Mouse (Mus musculus) natural killer cell, adult 2 months (primary cell): ENCODE measurements around the gene Zcchc8.
A peak's percentile ranks its signal among the peaks of the same experiment; 100 is the strongest.
"Not testable (repeated sequence)": the region's sequence is repeated elsewhere in the genome, so short reads cannot be mapped to it uniquely, and the experiment has no call there.

ENCODE experiments used
- DNase-seq, 2 experiments: peaks; one replicate each; pipeline ENCODE4 v3.0.0; 2022; ENCODE audit warnings: low spot score in 2 of 2

Gene Zcchc8

GRCm38 (mm10) chr5:123720328-123721311, at the start of gene Zcchc8:
Zcchc8 (minus strand) TSS chr5:123721100.
- peak; percentile 93 to 95 for DNase-seq

DNA sequence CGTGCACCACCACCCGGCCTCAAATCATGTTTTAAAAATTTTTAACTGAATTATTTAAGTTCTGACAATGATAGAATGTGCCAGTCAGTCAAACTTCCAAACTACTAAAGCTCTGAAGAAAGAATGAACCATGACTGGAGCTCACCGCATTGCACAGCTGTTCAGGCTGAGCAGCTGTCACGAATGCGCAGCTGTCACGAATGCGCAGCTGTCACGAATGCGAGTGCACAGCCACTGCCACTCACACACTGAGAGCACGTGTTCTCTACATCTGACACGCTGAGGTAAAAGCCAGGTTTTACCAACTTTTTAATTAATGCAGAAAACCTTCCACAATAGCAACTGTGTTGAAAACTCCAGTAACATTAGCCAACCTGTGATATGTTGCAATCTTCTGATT, 45.6 kb upstream of the Zcchc8 start:
- not testable (repeated sequence) for DNase-seq

GRCm38 (mm10) chr5:123765506-123765905, 44.6 kb upstream of the Zcchc8 start:
- no peak for DNase-seq

- peak; percentile 99 for DNase-seq
These were observed 28.5 kb upstream of the Zcchc8 start, which contains the start of the genes Rsrc2 and Kntc1 for GRCm38 (mm10) chr5:123749065-123750064. Rsrc2 (minus strand) TSS chr5:123749414. Kntc1 (plus strand) TSS chr5:123749716.

GRCm38 (mm10) chr5:123748339-123749064, 27.6 kb upstream of the Zcchc8 start:
- no peak for DNase-seq

DNA sequence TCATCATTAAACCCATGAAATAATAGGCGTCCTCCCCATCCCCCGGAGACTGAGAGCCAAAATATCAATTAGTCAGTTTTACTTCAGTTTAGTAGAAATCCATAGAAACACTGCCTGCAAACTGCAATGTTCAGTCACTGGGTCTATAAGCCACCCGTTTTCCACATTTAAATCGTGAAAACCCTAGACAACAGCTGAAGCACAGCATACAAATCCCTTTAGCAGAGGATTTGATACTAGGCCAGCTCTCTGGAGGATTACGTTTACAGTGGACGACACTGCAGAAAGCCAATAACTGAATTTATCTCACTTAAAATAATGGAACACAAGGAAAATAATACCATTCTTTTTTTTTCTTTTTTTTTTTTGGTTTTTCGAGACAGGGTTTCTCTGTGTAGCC, 26.7 kb upstream of the Zcchc8 start:
- DNase-seq = no peak

GRCm38 (mm10) chr5:123746253-123746652, 25.4 kb upstream of the Zcchc8 start:
- DNase-seq = no peak

GRCm38 (mm10) chr5:123744358-123744757, 23.5 kb upstream of the Zcchc8 start:
- no peak for DNase-seq

DNA sequence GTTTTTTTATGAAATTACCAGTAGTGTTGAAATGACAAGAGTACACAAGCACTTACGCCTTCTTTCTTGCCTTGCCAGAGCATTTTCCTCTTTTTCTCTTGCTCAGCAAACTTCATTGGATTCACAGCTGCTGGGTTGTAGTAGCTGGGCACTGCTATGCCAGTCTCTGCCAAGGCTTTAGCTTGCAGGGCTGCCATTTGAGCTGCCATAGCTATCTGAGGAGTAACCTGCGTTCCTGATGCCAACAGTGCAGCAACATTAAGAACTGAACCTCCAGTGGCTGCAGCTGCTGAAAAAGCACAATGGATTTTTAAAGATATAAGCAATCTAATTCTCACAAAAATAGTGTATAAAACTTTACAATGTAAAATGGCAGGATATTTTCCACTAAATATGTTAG, 10.1 kb upstream of the Zcchc8 start:
- DNase-seq = no peak

DNA sequence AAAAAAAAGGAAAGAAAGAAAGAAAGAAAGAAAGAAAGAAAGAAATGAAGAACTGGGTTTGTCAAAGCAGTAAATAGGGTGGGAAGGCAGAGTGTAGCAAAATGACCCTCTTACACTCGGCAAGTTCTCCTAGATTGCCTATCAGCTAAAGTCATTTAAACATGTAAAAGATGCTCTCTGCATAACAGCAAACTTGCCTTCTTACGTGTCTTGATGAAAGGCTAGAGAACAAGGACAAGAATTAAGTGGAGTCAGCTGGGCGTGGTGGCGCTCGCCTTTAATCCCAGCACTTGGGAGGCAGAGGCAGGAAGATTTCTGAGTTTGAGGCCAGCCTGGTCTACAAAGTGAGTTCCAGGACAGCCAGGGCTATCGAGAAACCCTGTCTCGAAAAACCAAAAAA, 2.9 kb upstream of the Zcchc8 start:
- DNase-seq = not testable (repeated sequence)

- DNase-seq = no peak
These were observed 6.3 kb downstream of the Zcchc8 start for GRCm38 (mm10) chr5:123714622-123715021.

DNA sequence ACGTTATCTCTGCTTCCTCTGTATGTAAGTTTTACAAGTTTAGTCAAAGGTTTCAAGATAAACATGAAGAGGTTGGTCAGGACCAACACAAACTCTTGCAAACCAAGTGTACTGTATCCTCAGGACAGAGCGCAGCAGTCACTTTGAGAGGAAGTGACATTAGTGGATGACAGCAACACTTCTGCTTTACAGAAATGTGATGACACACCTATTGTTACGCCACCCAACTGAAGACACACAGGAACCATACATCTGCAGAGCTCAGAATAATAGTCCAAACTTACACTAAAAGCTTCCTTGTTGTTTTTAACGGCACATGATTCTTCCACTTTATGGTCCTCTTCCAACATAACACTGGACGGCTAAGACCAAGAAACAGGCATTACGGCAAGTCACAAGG, 7.1 kb downstream of the Zcchc8 start:
- DNase-seq = no peak

DNA sequence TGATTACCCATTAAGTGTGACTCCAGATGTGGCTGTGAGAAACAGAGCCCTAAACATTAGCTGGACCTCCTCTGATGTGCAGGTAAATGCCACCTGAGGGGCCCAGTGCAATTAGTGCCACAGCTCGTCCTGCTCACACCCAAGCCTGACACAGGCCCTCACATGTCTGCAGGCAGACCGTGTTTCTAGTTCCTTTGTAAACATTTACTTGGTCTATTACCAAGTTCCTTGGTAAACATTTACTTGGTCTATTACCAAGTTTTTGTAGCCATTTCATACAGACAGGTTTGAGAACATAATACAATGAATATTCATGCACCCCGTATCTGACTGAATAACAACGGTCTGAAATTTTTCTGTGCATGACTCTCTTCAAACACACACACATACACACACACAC, 11.3 kb downstream of the Zcchc8 start:
- DNase-seq = no peak

DNA sequence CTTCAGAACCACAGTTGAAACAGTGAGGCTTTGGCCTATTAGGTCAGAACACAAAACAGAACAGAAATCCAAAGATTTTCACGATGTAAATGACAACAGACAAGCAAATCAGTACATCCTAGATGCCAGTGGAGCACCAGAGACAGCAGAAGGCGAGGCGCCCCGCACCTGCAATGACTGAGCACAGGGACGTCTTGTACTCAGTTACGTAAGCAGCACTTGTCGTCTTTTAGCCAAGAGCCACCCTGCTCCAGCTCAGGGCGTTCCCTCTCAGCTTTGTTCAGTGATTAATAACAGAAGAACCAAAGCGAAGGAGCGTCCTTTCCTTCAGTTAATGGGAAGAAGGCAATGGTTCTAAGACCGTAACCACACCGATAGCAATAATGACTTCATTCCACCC, 12.3 kb downstream of the Zcchc8 start:
- no peak for DNase-seq

DNA sequence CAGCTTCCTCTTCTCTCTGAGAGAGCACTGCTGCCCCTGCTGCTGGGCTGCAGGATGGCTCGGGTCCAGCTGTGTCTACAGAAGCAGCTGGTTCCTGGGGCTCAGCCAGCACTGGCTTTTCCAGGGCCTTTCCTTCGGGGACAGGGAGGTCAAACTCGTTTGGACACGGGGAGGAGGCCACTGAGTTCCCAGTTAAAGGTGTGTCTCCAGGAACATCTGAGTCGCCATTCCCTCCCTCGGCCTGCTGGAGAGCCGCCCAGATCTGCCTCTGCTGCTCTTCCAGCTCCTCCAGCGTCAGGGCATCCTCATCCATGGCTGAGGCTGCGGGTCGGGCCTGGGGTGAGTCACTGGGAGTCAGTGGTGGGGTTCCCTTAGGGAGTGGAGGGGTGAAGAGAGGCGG, 20.3 kb downstream of the Zcchc8 start:
- DNase-seq = no peak

DNA sequence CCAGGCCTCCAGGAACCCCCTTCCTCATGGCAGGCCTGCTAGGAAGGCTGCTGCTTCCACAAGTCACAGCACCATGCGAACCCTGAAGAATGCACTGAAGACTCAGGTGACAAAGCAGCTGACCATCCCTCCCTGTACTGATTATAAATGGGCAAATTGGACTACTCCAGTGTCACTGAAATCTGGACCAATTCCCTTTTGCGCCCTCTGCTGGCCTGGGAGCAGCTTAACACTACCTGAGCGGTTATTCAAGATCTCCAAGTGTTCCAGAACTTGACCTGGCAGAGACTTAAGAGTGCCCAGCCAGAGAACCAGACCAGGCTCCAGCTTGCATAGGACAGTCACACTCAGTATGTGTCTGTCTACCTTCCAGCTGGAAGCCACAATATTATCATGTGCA, 21.7 kb downstream of the Zcchc8 start:
- peak; percentile 45 to 71 for DNase-seq

DNA sequence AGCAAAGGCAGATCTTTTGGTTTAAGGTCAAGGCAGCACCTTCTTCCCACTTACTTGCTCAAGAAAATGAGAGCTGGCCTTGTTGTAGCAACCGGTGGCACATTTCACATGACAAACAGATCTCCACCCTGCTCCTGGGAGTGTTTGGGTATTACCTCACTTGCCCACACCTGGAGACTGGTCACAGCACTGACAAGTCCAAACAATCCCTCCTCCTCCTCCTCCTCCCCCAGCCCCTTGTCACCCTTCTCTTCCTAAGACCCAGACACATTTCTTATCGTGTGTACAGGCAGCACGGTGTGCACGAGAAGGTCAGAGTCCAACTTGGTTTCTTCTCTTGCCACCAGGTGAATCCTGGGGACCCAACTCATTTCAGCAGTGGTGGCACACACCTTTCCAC, 23.9 kb downstream of the Zcchc8 start:
- no peak for DNase-seq

DNA sequence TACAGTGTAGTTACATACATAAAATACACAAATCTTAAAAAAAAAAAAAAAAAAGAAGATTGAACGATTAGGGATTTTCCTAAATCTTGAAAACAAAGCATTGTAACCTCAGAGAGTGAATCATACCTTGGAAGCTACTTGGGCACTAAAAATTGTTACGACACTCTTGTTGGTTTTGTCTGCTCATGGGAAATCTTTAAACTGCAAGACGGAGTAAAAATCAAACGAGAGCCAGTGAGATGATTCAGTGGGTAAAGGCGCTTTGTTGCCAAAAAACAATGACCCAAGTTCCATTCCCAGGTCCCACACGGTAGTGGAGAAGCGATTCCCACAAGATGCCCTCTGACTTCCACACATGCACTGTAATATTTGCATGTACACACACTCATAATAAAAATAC, 24.7 kb downstream of the Zcchc8 start:
- no peak for DNase-seq

DNA sequence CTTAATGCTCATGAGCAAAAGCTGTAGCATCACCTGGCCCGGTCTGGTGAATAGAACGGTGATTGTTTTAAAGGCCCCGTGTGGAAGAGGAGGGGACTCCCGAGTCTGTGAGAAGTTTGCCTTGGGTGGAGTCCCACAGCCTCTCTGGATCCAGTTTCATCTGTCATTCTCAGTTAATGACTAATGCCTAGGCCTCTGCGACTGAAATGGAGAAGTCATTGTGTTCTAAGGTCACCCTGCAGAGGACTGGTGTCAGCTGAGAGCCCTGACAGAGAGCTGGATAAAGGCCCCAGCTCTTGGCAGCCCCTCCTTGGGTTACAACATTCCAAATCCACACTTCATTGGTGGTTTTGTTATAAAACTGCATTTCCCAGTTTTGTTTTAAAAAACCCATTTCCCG, 26.4 kb downstream of the Zcchc8 start:
- no peak for DNase-seq

- DNase-seq = peak in 1 of 2 experiments; percentile 28
These were observed 36.4 kb downstream of the Zcchc8 start, which contains the start of gene Clip1 for GRCm38 (mm10) chr5:123684221-123685144. Clip1 (minus strand) TSS chr5:123684618.
